Mouse (Mus musculus): ENCODE data around the gene Mt1.

The Mt1 gene

DNA sequence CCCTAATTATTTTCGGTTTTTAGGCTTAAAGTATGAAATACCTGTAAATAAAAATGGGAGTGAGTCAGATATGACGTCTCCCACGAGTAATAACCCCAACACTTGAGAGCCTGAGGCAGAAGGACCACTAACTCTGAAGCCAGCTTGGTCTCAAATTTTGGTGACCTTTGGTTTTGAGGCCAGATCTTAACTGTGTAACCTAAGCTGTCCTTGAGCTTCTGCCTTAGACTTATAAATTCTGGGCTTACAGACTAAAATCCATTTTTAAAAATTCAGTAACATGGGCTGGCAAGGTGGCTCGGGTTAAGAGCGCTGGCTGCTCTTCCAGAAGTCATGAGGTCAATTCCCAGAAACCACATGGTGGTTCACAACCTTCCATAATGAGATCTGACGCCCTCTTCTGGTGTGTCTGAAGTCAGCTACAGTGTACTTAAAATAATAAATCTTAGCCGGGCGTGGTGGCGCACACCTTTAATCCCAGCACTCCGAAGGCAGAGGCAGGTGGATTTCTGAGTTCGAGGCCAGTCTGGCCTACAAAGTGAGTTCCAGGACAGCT, 5.0 kb upstream of the Mt1 start:
- DNase-seq = no peak

DNA sequence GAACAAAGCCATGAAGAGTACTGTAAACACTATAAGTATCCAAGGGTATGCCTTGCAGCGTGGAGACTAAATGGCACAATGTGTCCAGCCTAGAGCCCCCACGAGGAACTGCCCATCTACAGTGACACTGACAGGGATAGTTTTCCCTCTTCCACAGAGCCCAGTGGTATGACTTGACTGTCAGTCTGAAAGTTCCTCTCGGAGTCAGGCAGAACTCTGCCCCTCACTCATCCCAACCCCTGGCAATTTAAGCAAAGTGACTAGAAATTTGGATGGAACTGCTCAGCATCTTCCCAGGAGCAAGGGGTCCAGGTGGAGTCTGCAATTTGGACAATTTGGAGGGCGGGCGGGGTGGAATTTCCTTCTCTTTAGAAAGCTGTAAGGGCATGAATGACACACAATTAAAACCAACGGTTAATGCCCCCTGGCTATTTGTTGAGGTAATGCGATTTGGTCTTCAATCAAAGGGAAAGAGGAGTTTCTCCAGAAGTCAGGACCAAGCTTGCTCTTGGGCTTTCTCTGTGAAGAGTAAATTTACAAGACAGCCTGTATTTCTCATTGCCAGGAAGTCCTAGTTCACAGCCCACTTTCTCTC, 4.2 kb upstream of the Mt1 start:
- no peak for DNase-seq

GRCm38 (mm10) chr8:94177716-94178390, 1.0 kb upstream of the Mt1 start:
- no peak for DNase-seq

- DNase-seq = peak; percentile 95
Measured at GRCm38 (mm10) chr8:94179713-94180560, 1.1 kb downstream of the Mt1 start.

DNA sequence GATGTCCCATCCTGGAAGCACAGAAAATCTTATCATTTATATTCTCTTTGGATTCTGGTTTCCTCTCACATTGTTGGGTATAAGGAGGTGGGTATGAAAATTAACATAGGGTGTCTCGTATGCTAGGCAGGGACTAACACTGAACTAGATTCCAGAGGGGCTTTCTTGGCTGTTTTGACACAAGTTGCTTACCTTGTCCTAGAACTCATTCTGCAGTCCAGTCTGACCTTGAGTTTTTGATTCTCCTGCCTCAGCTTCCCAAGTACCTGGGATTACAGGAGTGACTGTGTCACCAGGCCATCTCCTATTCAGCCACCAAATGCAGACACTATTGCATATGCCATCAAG, 1.7 kb downstream of the Mt1 start:
- DNase-seq = no peak

GRCm38 (mm10) chr8:94182055-94182929, 3.4 kb downstream of the Mt1 start:
- no peak for DNase-seq

DNA sequence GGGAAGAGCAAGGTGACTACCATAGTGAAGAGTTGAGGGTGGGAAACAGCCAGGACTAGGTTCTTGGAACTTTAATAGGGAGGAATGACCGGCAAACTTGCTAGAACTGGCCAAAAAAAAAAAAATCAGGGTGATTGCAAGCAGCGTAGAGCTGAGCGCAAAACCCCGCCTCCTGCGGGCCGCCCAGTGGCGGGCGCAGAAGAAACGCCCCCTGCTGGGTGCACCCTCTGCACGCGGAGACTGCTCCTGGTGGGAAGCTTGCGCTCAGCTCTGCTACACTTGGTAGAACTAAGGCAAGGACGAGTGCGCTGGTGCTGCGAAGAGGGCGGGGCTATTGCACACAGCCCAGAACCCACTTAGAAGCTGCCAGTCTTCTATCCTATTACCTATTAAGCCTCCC, 4.2 kb downstream of the Mt1 start:
- peak; percentile 98 for DNase-seq

- DNase-seq = no peak
Measured at GRCm38 (mm10) chr8:94184357-94184843, 5.5 kb downstream of the Mt1 start.

DNA sequence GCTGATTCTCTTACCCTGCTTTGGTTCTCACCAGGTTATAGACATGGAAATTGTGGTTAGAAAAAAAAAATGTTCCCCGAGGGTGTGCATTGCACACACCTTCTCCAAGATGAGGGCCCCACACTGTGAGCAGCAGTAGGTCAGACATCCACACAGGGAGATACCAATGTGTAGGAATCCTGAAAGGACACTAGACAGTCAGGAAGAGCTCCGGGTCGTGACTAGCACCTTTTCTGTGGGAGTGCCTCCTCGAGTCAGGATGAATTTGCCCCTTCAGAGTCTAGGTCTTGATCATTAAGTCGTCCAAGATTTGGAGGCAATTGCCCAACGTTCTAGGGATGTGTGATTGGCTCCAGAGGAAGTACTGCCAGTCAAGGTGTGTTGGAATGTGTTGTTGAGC, 6.9 kb downstream of the Mt1 start:
- DNase-seq = no peak

DNA sequence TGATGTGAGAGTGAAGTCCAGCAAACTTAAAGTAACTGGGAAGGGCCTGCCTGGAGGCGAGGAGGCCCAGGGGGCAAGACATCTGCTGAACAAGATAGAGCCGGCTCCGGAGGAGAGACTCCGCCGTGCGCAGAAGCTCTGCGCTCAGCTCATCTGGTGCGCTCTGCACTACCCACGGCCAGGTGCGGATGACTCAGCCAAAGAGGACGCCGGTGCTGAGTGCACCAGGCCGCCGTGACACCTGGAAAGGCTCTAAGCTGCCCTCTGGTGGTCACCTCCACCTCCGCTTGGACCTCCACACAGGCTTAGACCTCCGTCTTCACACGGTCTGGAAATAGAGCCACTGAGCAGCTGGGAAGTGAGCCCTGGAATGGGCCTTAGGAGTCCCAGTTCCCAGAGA, 7.7 kb downstream of the Mt1 start:
- DNase-seq = peak; percentile 95

DNA sequence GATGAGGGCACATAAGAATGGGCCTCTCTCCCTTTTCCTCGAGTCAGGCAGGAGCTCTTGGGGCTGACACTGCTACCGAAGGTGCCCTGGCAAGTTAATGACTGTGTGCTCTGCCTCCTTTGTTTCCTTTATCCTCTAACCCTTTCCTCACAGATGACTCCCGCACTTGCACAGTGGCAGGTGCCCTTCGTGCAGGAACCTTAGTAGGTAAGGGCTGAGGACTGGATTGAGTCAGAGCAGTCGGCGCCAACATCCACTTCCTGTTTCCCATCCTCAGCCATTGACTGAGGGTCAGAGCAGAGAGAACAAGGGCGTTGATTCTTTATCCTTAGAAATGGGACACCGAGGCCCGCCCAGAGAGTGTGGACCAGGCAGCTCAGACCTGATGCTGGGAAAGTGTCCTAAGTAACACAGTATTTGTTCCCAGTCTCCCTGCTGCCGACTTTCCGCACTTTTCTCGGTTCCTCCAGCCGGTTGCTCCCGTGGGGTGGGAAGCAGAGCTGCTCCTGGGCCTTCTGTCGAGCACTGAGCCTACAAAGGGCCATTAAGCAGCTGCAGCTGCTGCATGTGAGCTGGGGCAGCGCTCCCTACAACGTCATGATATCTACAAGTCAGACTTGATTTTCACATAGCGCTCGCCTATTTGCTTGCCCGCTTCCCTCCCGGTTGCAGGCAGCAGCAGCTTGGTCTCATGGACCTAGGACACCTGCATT, 8.6 kb downstream of the Mt1 start:
- peak; percentile 93 for DNase-seq

DNA sequence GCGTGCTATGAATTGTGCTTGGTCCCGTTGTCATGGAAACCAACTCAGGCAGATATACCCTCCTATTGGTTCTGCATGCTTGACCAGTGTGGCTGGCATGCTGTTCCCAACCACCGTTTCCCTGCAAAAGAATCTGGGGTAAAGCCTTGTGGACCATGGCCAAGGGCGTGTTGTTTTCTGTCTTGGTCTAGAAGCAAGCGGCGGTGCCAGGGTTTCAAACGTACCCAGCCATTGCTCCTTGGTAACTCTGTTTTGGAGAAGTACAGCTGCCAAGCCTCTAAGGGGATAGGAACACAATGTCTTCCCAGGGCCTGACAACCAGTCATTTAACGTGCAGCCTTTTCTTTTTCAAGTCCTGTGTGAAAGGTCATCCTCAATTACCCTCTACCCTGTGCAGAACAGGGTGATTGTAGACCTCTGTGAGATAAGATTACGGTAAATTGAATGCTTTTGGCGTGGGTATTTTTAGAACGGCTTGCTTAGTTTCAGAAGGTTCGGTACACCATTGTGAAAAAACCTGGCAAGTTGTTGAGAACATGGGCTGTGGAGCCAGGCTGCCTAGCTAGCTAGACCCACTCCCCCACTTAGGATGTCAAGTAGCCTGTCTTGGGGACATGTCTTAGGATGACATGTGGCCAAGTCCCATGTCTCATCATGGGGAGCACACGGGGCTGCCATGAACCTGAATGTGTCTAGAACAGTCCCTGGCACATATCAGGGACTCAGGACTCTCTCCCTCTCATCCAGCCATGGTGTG, 10.6 kb downstream of the Mt1 start:
- DNase-seq = peak; percentile 97

GRCm38 (mm10) chr8:94191101-94191691, 12.3 kb downstream of the Mt1 start:
- peak; percentile 99 for DNase-seq

DNA sequence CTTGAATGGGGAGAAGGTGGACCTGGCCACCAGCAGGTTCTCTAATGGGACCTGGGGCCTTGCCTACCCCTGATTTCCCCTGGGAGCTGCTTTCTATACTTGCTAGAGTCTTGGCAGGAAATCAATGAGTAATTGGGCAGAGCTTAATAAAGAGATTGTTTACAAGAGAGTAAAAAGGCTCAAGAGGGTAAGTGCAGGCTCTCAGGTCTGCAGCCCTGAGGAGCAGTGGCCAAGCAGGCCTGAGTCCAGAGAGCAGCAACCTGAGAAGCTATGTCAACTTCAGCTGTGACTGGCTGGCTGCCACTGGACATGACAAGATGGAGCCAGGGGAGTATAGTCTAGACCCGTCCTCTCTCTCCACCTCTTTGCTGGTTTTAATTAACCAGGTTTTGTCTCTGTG, 14.0 kb downstream of the Mt1 start:
- DNase-seq = no peak

DNA sequence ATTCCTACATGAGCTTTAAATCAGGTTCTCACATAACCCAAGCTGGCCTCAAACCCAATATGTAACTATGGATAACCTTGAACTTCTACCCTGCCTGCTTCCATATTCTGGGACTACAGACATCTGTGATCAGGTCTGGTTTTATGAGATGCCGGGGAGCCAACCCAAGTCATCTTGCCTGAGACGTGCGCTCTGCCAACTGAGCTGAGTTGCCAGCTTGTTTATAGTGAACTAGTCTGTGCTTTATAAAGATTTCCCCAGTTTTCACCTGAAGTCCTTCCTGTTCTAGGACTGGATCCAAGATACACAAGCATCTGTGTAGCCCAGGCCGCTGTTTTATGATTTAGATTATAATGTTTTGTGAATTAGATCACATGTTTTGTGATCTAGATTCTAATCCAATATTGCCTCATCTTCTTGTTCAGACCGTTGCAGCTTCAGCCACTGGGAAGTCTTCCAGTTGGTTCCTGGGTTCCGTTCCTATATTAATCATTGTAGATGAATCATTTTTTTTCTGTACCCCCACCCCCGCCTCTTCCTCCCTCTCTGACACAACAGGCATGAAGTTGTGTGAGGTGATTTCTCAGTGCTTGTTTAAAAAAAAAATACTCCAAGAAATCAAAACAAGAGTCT, 15.8 kb downstream of the Mt1 start:
- DNase-seq = peak; percentile 92

GRCm38 (mm10) chr8:94199202-94199869, 20.5 kb downstream of the Mt1 start:
- DNase-seq = no peak

- no peak for DNase-seq
Measured at GRCm38 (mm10) chr8:94204043-94204442, 25.2 kb downstream of the Mt1 start.

- DNase-seq = peak; percentile 92
Measured at GRCm38 (mm10) chr8:94205736-94206135, 26.9 kb downstream of the Mt1 start.

- no peak for DNase-seq
Measured at GRCm38 (mm10) chr8:94206256-94206655, 27.4 kb downstream of the Mt1 start.

DNA sequence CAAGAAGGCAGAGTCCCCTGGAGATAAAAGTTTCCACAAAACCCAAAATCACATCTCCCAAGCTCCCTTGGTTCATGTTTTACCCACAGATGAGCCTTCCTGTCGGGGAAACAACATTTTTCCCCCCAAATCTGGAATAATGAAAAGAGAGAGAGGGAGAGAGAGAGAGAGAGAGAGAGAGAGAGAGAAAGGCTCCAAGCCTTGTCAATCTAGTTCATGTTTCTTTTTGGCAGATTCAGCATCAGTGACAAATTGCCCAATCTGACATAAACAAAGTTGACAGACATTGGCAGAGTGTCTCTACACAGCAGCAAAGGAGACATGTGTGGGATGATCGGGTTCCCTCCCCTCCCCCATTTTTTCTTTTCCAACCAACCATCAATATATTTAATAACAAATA, 28.6 kb downstream of the Mt1 start:
- DNase-seq = no peak

Measured in heart, adult 11 months (tissue).